Mouse (Mus musculus): Measurements from ENCODE around the gene Bclaf3. TPM values are rescaled to one million over a fixed set of nuclear protein-coding genes. Genes with fewer than 3 reads are reported as not detected.

The Bclaf3 gene
- total and polyA plus RNA-seq, 3 experiments: 12.8 to 23.7 TPM; not detected in 1

DNA sequence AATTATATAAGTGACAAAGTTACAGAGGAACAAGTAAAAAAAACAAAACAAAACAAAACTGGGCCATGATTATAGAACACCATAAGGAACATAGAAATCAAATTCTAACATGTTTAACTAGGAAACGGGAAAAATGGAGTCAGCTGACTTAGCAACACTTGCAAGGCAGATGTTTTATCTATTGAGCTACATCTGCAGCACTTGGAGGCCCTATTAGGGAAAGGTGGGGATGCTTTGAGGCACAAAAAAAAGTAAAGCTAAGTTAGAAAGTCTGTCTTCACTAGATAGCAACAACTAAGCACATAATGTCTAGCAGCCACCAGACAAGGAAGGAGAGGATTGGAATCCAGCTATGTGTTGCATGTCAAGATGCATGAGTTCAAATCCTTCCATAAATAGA is 71.0 kb downstream of the Bclaf3 start (continued):
- TF ChIP-seq BHLHE40 (IDR thresholded peaks at IDR 0.05; ENCODE audit: borderline replicate concordance, low read depth, low read length): no peak
- TF ChIP-seq USF1 (IDR thresholded peaks at IDR 0.05; ENCODE audit: low read depth, low read length): peak; percentile 73
- no peak for TF ChIP-seq MXI1 (IDR thresholded peaks at IDR 0.05; ENCODE audit: low read depth, low read length)
- TF ChIP-seq RCOR1 (IDR thresholded peaks at IDR 0.05; ENCODE audit: low read depth, low read length): no peak
- TF ChIP-seq HCFC1 (IDR thresholded peaks at IDR 0.05; ENCODE audit: low read depth, low read length): no peak
- TF ChIP-seq GATA1 (IDR thresholded peaks at IDR 0.05; ENCODE audit: low read depth, low read length): peak; percentile 64
- TF ChIP-seq ZNF384 (IDR thresholded peaks at IDR 0.05; ENCODE audit: low read depth, low read length): peak; percentile 70
- no peak for TF ChIP-seq CHD2 (IDR thresholded peaks at IDR 0.05; ENCODE audit: low read length)
- TF ChIP-seq MEF2A (IDR thresholded peaks at IDR 0.05; ENCODE audit: extremely low read depth, insufficient replicate concordance, low read depth, low read length, poor library complexity, severe bottlenecking): no peak
- TF ChIP-seq EP300 (IDR thresholded peaks at IDR 0.05; ENCODE audit: low read depth in 1 of 2, low read length in 2 of 2): peak; percentile 62 to 72
- peak; percentile 41; the same call in 1 of the 2 replicates for TF ChIP-seq ETS1 (IDR thresholded peaks at IDR 0.05; ENCODE audit: low read depth, low read length)
- peak; percentile 64 for TF ChIP-seq TAL1 (IDR thresholded peaks at IDR 0.05; ENCODE audit: low read length)
- no peak for TF ChIP-seq POLR2A (IDR thresholded peaks at IDR 0.05; ENCODE audit: control insufficient read depth in 1 of 2, insufficient read depth in 1 of 2, low read depth in 1 of 2, low read length in 2 of 2, poor library complexity in 1 of 2)

DNA sequence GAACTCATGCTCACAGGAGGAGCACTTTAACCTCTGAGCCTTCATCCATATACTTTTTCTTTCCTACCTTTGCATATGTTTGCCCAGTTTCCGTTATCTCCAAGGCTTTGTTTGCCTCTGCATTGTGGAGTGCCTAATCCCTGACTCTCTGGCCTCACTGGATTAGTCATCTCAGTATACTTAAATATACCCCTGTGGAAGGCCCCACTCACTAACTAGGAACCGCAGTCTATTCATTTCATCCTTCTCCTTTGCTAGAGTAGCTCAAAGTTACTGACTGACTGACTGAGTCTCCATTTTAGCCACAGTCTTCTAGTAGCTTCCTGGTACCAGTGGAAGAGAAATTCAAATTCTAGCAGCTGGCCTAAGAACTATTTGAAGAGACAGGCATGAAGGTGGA is 78.3 kb downstream of the Bclaf3 start:
- H3K36me3 ChIP-seq (ENCODE audit: control insufficient read depth in 1 of 2, insufficient read depth in 2 of 2, low read length in 2 of 2): no peaks in the 10 kb centered on the region; a peak in 1 of 4 replicates
- DNase-seq (ENCODE audit: low read depth, low spot score): no peak
- no peak overlapping the region for H3K9ac ChIP-seq (ENCODE audit: control insufficient read depth, low read depth, low read length, poor library complexity, severe bottlenecking)
- H3K9me3 ChIP-seq (replicated peaks; ENCODE audit: insufficient read depth, low read length): no peaks in the 10 kb centered on the region
- no peak overlapping the region for H3K27ac ChIP-seq (ENCODE audit: control insufficient read depth, low read depth, low read length)
- peaks cover 0 to 4% of the 10 kb centered on the region in 2 experiments; a peak in 2 of 4 replicates for H3K4me1 ChIP-seq (ENCODE audit: control insufficient read depth in 1 of 2, insufficient read depth in 2 of 2, low read length in 2 of 2)
- no peak overlapping the region for H3K4me3 ChIP-seq (ENCODE audit: control insufficient read depth in 1 of 2, insufficient read depth in 1 of 2, low read depth in 2 of 2, low read length in 2 of 2)
- no peaks in the 10 kb centered on the region for H3K27me3 ChIP-seq (ENCODE audit: control insufficient read depth in 1 of 2, insufficient read depth in 2 of 2, low read length in 2 of 2)
- TF ChIP-seq MAZ (IDR thresholded peaks at IDR 0.05; ENCODE audit: low read depth, low read length): no peak
- TF ChIP-seq CTCF (IDR thresholded peaks at IDR 0.05 in 2 of 3, conservative IDR thresholded peaks at IDR 0.05 in 1 of 3; ENCODE audit: control insufficient read depth in 1 of 3, insufficient read depth in 1 of 3, low read depth in 2 of 3, low read length in 3 of 3, poor library complexity in 1 of 3, severe bottlenecking in 1 of 3): no peak
- TF ChIP-seq RCOR1 (IDR thresholded peaks at IDR 0.05; ENCODE audit: low read depth, low read length): no peak
- no peak for TF ChIP-seq CHD2 (IDR thresholded peaks at IDR 0.05; ENCODE audit: low read length)
- H3K79me2 ChIP-seq (ENCODE audit: control insufficient read depth, insufficient read depth, low read length, poor library complexity): no peaks in the 10 kb centered on the region

- Histone ChIP-seq H3K27me3 (ENCODE audit: control insufficient read depth in 1 of 2, insufficient read depth in 2 of 2, low read length in 2 of 2) (no peaks in the 10 kb centered on the region), H3K4me3 (ENCODE audit: control insufficient read depth in 1 of 2, insufficient read depth in 1 of 2, low read depth in 2 of 2, low read length in 2 of 2) (no peak overlapping the region), H3K4me1 (ENCODE audit: control insufficient read depth in 1 of 2, insufficient read depth in 2 of 2, low read length in 2 of 2) (no peaks in the 10 kb centered on the region), H3K36me3 (ENCODE audit: control insufficient read depth in 1 of 2, insufficient read depth in 2 of 2, low read length in 2 of 2) (no peaks in the 10 kb centered on the region; a peak in 1 of 4 replicates), H3K9me3 (replicated peaks; ENCODE audit: insufficient read depth, low read length) (no peaks in the 10 kb centered on the region), H3K79me2 (ENCODE audit: control insufficient read depth, insufficient read depth, low read length, poor library complexity) (no peaks in the 10 kb centered on the region), H3K27ac (ENCODE audit: control insufficient read depth, low read depth, low read length) (no peak overlapping the region), H3K9ac (ENCODE audit: control insufficient read depth, low read depth, low read length, poor library complexity, severe bottlenecking) (no peak overlapping the region)
- DNase-seq (ENCODE audit: low read depth, low spot score): peak; percentile 68
- TF ChIP-seq JUND (IDR thresholded peaks at IDR 0.05; ENCODE audit: low read depth, low read length): no peak
- TF ChIP-seq ZMIZ1 (IDR thresholded peaks at IDR 0.05; ENCODE audit: low read depth, low read length): no peak
- no peak for TF ChIP-seq GABPA (IDR thresholded peaks at IDR 0.05; ENCODE audit: low read depth, low read length)
- no peak for TF ChIP-seq EP300 (IDR thresholded peaks at IDR 0.05; ENCODE audit: low read depth in 1 of 2, low read length in 2 of 2)
- TF ChIP-seq HCFC1 (IDR thresholded peaks at IDR 0.05; ENCODE audit: low read depth, low read length): no peak
- TF ChIP-seq RCOR1 (IDR thresholded peaks at IDR 0.05; ENCODE audit: low read depth, low read length): no peak
- TF ChIP-seq USF1 (IDR thresholded peaks at IDR 0.05; ENCODE audit: low read depth, low read length): no peak
- TF ChIP-seq SMC3 (IDR thresholded peaks at IDR 0.05; ENCODE audit: low read depth, low read length): peak; percentile 89
- TF ChIP-seq MAZ (IDR thresholded peaks at IDR 0.05; ENCODE audit: low read depth, low read length): no peak
- TF ChIP-seq MEF2A (IDR thresholded peaks at IDR 0.05; ENCODE audit: extremely low read depth, insufficient replicate concordance, low read depth, low read length, poor library complexity, severe bottlenecking): no peak
- no peak for TF ChIP-seq BHLHE40 (IDR thresholded peaks at IDR 0.05; ENCODE audit: borderline replicate concordance, low read depth, low read length)
- no peak for TF ChIP-seq MAX (IDR thresholded peaks at IDR 0.05; ENCODE audit: low read length)
- peak; percentile 19 to 86 (median 59); a peak in 4 of 6 replicates for TF ChIP-seq CTCF (IDR thresholded peaks at IDR 0.05 in 2 of 3, conservative IDR thresholded peaks at IDR 0.05 in 1 of 3; ENCODE audit: control insufficient read depth in 1 of 3, insufficient read depth in 1 of 3, low read depth in 2 of 3, low read length in 3 of 3, poor library complexity in 1 of 3, severe bottlenecking in 1 of 3)
- no peak for TF ChIP-seq NRF1 (IDR thresholded peaks at IDR 0.05; ENCODE audit: insufficient read depth, low read depth, low read length, poor library complexity, severe bottlenecking)
- TF ChIP-seq NELFE (IDR thresholded peaks at IDR 0.05; ENCODE audit: low read depth, low read length): no peak
- no peak for TF ChIP-seq TBP (IDR thresholded peaks at IDR 0.05; ENCODE audit: low read depth, low read length)
- TF ChIP-seq MAFK (IDR thresholded peaks at IDR 0.05; ENCODE audit: borderline replicate concordance, low read depth, low read length): no peak
- no peak for TF ChIP-seq ZNF384 (IDR thresholded peaks at IDR 0.05; ENCODE audit: low read depth, low read length)
- TF ChIP-seq MYC (IDR thresholded peaks at IDR 0.05; ENCODE audit: low read depth, low read length): no peak
- TF ChIP-seq E2F4 (IDR thresholded peaks at IDR 0.05; ENCODE audit: borderline replicate concordance, low read depth, low read length): no peak
- no peak for TF ChIP-seq UBTF (IDR thresholded peaks at IDR 0.05; ENCODE audit: borderline replicate concordance, insufficient read depth, low read depth, low read length)
Observed at GRCm38 (mm10) chrX:159606936-159607335, 80.4 kb downstream of the Bclaf3 start.

Measured in MEL (cell line).